Mouse (Mus musculus): ENCODE measurements at regions not wholly inside any gene's neighbourhood (a gene's known extent, or its start where the extent isn't known, plus 50 kb on each side); places are given as distances from the start of the nearest gene placed in this dataset.

GRCm38 (mm10) chrX:161635678-161636077 is 81.2 kb upstream of the Rai2 start:
- WGBS = 56% methylated on average over 9 of the region's 9 CpGs
- H3K4me1 ChIP-seq = 0 out of 2 replicates have a peak, but pooled peaks cover 2% of the 10 kb centered on the region
- no peak overlapping the region for H3K27ac ChIP-seq (replicated peaks)
- H3K36me3 ChIP-seq = no peaks in the 10 kb centered on the region
- no peak overlapping the region for H3K9ac ChIP-seq (replicated peaks)
- ATAC-seq (ENCODE audit: low FRiP score) = no peak
- H3K4me2 ChIP-seq = no peak overlapping the region
- H3K27me3 ChIP-seq (replicated peaks) = peaks cover 6% of the 10 kb centered on the region; the same call in 1 of the 2 replicates
- no peak overlapping the region for H3K4me3 ChIP-seq (replicated peaks)
- H3K9me3 ChIP-seq (replicated peaks) = no peaks in the 10 kb centered on the region

GRCm38 (mm10) chrX:161653106-161653505 is 63.8 kb upstream of the Rai2 start:
- Histone ChIP-seq H3K9ac (replicated peaks) (no peak overlapping the region), H3K36me3 (no peaks in the 10 kb centered on the region), H3K27ac (replicated peaks) (no peak overlapping the region), H3K27me3 (replicated peaks) (peaks cover 6% of the 10 kb centered on the region; the same call in 1 of the 2 replicates), H3K4me3 (replicated peaks) (no peak overlapping the region), H3K4me1 (no peaks in the 10 kb centered on the region), H3K4me2 (no peak overlapping the region), H3K9me3 (replicated peaks) (no peaks in the 10 kb centered on the region)
- WGBS = 68% methylated on average over 2 of the region's 2 CpGs
- ATAC-seq (ENCODE audit: low FRiP score) = no peak

- no peaks in the 10 kb centered on the region for H3K36me3 ChIP-seq
- H3K9me3 ChIP-seq (replicated peaks) = no peaks in the 10 kb centered on the region
- H3K27me3 ChIP-seq (replicated peaks) = no peaks in the 10 kb centered on the region
- no peak overlapping the region for H3K4me3 ChIP-seq (replicated peaks)
- H3K27ac ChIP-seq (replicated peaks) = no peak overlapping the region
- no peak for ATAC-seq (ENCODE audit: low FRiP score)
- WGBS = 79% methylated on average over 3 of the region's 3 CpGs
- H3K4me1 ChIP-seq = no peaks in the 10 kb centered on the region
- no peak overlapping the region for H3K9ac ChIP-seq (replicated peaks)
- H3K4me2 ChIP-seq = no peak overlapping the region
Measured at GRCm38 (mm10) chrX:161660106-161660505, 56.8 kb upstream of the Rai2 start.

GRCm38 (mm10) chrX:161661936-161662335 is 54.9 kb upstream of the Rai2 start:
- WGBS = 83% methylated on average over 2 of the region's 2 CpGs
- ATAC-seq (ENCODE audit: low FRiP score) = no peak
- no peak overlapping the region for H3K9ac ChIP-seq (replicated peaks)
- no peak overlapping the region for H3K4me2 ChIP-seq
- no peak overlapping the region for H3K27ac ChIP-seq (replicated peaks)
- H3K4me3 ChIP-seq (replicated peaks) = no peak overlapping the region
- no peaks in the 10 kb centered on the region for H3K4me1 ChIP-seq
- H3K36me3 ChIP-seq = no peaks in the 10 kb centered on the region
- H3K9me3 ChIP-seq (replicated peaks) = no peaks in the 10 kb centered on the region
- H3K27me3 ChIP-seq (replicated peaks) = no peaks in the 10 kb centered on the region
